Mouse (Mus musculus) neutrophil, adult 5-6 weeks (primary cell): ENCODE measurements around the gene Fbxw18. TPM values are rescaled to one million over a fixed set of nuclear protein-coding genes. Genes with fewer than 3 reads are reported as not detected.
"Not testable (repeated sequence)": the region's sequence is repeated elsewhere in the genome, so short reads cannot be mapped to it uniquely, and the experiment has no call there.

Experiments
- ATAC-seq: fragments of 151-379, 151-347 bp; 2 replicates; pipeline ENCODE4 v1.8.0; 2017; ENCODE audit warnings: mild to moderate bottlenecking, moderate TSS enrichment; ENCODE audit not compliant: insufficient number of reproducible peaks, poor library complexity, low FRiP score, severe bottlenecking; ENCODE audit errors: extremely low read depth
- total RNA-seq: library from RNA; stranded (forward); fragments of 200-1000 nt; gene quantifications from 2 replicates; pipeline ENCODE4 v1.2.3, GENCODE M21; 2017

Fbxw18 gene
- not detected in 2 replicates for total RNA-seq

DNA sequence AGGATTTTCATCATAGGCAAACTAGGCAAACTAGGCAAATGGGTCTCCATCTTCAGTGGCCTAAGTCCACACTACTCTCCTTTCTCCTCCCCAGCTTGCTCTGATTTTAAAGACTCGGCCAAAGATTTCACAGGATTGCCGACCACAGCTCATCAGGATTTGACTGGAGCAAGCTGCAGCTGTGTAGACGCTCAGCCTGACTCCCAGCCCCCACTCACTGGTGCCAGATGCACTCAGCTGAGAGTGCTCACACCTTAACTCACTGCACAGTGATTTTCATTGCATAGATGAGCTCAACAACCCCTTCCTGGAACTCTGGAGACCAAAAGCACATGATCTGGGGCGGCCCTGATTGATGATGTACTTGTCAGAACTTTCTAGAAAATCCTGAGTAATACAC is at the start of gene Fbxw18:
Gene Fbxw18 (minus strand): TSS at position 101 of the 400 bp plus-strand sequence.
- ATAC-seq: not testable (repeated sequence)

DNA sequence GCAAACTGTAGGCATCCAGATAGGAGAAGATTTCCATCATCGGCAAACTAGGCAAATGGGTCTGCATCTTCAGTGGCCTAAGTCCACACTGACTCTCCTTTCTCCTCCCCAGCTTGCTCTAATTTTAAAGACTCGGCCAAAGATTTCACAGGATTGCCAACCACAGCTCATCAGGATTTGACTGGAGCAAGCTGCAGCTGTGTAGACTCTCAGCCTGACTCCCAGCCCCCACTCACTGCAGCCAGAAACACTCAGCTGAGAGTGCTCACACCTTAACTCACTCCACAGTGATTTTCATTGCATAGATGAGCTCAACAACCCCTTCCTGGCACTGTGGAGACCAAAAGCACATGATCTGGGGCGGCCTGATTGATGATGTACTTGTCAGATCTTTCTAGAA is 43.5 kb upstream of the Fbxw18 start, which contains the start of gene Fbxw26:
Gene Fbxw26 (minus strand): TSS at position 101 of the 400 bp plus-strand sequence.
- not testable (repeated sequence) for ATAC-seq

DNA sequence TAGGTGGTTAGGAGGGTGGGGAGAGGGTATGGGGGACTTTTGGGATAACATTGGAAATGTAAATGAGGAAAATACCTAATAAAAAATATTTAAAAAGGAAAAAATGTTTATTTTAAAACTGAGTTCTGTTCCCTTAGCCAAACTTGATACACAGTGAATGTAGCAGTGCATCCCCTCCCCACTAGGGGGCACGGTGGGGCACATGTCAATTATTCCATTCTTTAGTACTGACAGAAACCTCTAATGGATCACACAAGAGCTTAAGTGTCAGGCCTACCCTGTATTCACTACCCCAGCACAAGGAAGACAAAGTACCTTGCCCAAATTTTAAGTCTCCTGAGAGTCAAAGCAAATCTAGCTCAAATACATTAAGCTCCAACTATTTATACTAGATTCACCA is 17.2 kb downstream of the Fbxw18 start:
- no peak for ATAC-seq

DNA sequence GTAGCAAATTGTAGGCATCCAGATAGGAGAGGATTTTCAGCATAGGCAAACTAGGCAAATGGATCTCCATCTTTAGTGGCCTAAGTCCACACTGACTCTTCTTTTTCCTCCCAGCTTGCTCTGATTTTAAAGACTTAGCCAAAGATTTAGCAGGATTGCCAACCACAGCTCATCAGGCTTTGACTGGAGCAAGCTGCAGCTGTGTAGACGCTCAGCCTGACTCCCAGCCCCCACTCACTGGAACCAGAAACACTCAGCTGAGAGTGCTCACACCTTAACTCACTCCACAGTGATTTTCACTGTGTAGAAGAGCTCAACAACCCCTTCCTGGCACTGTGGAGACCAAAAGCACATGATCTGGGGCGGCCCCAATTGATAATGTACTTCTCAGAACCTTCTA is 37.9 kb downstream of the Fbxw18 start, which contains the start of gene Fbxw25:
Gene Fbxw25 (minus strand): TSS at position 101 of the 400 bp plus-strand sequence.
- ATAC-seq: not testable (repeated sequence)

Other genes with a start within 250 kb of the Fbxw18 start
- not detected in 2 replicates for gene Fbxw19, start 206.8 kb downstream of the Fbxw18 start, total RNA-seq
- gene Fbxw15, start 134.4 kb downstream of the Fbxw18 start, total RNA-seq: not detected in 2 replicates
- gene Fbxw24, start 76.6 kb downstream of the Fbxw18 start, total RNA-seq: not detected in 2 replicates
- gene Fbxw25, start 38.0 kb downstream of the Fbxw18 start, total RNA-seq: not detected in 2 replicates
- not detected in 2 replicates for gene Fbxw26, start 43.4 kb upstream of the Fbxw18 start, total RNA-seq
- not detected in 2 replicates for gene Fbxw27, start 88.0 kb upstream of the Fbxw18 start, total RNA-seq
- not detected in 2 replicates for gene Spink8, start 109.6 kb upstream of the Fbxw18 start, total RNA-seq
- gene Nme6, start 130.0 kb upstream of the Fbxw18 start, total RNA-seq: 6.5 and 9.3 TPM in 2 replicates
- gene Camp, start 146.9 kb upstream of the Fbxw18 start, total RNA-seq: 3.6 and 5.2 TPM in 2 replicates
- 7.9 and 10.2 TPM in 2 replicates for gene Cdc25a, start 172.9 kb upstream of the Fbxw18 start, total RNA-seq
- gene Map4, start 228.8 kb upstream of the Fbxw18 start, total RNA-seq: 51.6 and 55.5 TPM in 2 replicates